ENCODE assay signal across 11 mouse cellular contexts in the genomic region with DNA sequence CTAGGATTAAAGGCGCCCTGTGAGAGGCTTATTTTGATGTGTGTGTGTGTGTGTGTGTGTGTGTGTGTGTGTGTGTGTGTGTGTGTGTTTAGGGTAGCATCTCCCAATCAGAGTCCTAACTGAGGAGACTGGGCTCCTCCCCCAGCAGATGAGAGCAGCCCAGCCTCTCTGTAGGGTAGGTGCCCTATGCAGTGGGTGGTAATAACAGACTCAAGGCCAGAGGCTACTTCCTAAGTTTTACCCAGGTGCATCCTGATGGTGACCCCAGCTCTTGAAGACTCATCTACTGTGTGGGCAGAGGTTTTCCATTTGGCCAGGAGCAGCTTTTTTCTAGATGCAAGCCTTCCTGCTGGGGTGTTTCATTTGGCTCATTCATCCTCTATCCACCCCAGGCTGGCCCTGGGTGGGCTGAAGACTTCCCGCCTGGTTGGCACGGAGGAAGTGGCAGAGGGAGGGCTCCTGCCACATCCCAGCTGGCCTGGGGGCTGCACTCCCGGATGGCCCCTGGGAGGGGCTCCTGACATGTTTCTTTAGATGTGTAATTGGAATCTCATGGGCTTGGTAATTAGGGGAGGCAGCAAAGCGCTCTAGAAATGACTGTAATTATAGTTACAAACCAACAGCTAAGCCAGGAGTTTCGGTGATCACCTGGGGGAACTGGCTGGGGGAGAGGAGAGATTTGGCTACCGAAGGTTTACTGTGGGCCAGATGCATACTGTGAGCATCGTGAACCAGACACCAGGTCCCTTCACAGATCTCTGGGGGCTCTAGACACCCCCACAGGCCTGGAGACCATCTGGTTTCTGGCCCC. TPM values are rescaled to one million over a fixed set of nuclear protein-coding genes. Genes with fewer than 3 reads are reported as not detected.
A peak's percentile ranks its signal among the peaks of the same experiment; 100 is the strongest.
DNase-seq lines count a peak whose midpoint lies in the region; ATAC-seq and TF ChIP-seq lines count a peak whose summit lies in the region.
"Had no signal": no experiment of that assay in that cellular context is flagged by ENCODE, and none has a peak within 500 bp of the region (broad histone marks: within the 10 kb centered on the region; RNA-seq: fewer than 3 reads in every experiment).

No protein-coding gene starts in this region.

- no peak overlapping the region for H3K27ac ChIP-seq in intestine, embryonic 16.5 days (ENCODE audit: low read length)
- H3K27ac ChIP-seq in intestine, postnatal 0 days (ENCODE audit: low read depth, low read length), result no peak overlapping the region
- no peak overlapping the region for H3K27ac ChIP-seq in thymus, adult 2 months (ENCODE audit: control insufficient read depth, insufficient read depth, low read length)
- no peak overlapping the region for H3K27ac ChIP-seq in forebrain, embryonic 16.5 days (ENCODE audit: low read length)
- H3K27ac ChIP-seq: heart, embryonic 15.5 days; kidney, embryonic 15.5 days; liver, embryonic 12.5 days had no signal

- H3K4me3 ChIP-seq in intestine, embryonic 16.5 days (ENCODE audit: low read length), result no peak overlapping the region
- H3K4me3 ChIP-seq in intestine, postnatal 0 days (ENCODE audit: low read depth, low read length), result no peak overlapping the region
- no peak overlapping the region for H3K4me3 ChIP-seq in thymus, adult 2 months (ENCODE audit: control insufficient read depth, insufficient read depth, low read length)
- H3K4me3 ChIP-seq in forebrain, embryonic 16.5 days (replicated peaks; ENCODE audit: low read length), result no peak overlapping the region
- H3K4me3 ChIP-seq: heart, embryonic 15.5 days; kidney, embryonic 15.5 days; liver, embryonic 12.5 days had no signal

- no peak overlapping the region for H3K4me2 ChIP-seq in intestine, embryonic 16.5 days (ENCODE audit: low read depth, low read length)
- no peak overlapping the region for H3K4me2 ChIP-seq in intestine, postnatal 0 days (replicated peaks; ENCODE audit: low read depth)
- no peak overlapping the region for H3K4me2 ChIP-seq in forebrain, embryonic 16.5 days (ENCODE audit: low read length)
- H3K4me2 ChIP-seq: heart, embryonic 15.5 days; kidney, embryonic 15.5 days; liver, embryonic 12.5 days had no signal

- no peak for TF ChIP-seq POLR2A in thymus, adult 2 months (IDR thresholded peaks at IDR 0.05; ENCODE audit: control insufficient read depth, extremely low read depth, insufficient read depth, low read length, poor library complexity)

- peaks cover 2% of the 10 kb centered on the region; the same call in 1 of the 2 replicates for H3K27me3 ChIP-seq in intestine, embryonic 16.5 days (replicated peaks; ENCODE audit: control insufficient read depth, insufficient read depth, low read length)
- H3K27me3 ChIP-seq in intestine, postnatal 0 days (replicated peaks; ENCODE audit: control insufficient read depth, insufficient read depth, low read length), result peaks cover 16% of the 10 kb centered on the region
- no peaks in the 10 kb centered on the region for H3K27me3 ChIP-seq in thymus, adult 2 months (ENCODE audit: control insufficient read depth, insufficient read depth, low read length)
- no peaks in the 10 kb centered on the region for H3K27me3 ChIP-seq in forebrain, embryonic 16.5 days (replicated peaks; ENCODE audit: control insufficient read depth, insufficient read depth, low read length)

- peak; percentile 21 for DNase-seq in thymus, adult 2 months
- no peak for DNase-seq in thymus, postnatal 0 days (ENCODE audit: low spot score)
- DNase-seq in T-cell, adult 2 months (ENCODE audit: low spot score), result no peak
- DNase-seq in heart, adult 11 months, result no peak
- DNase-seq: cerebellum, adult 11-12 months had no signal

- 50% methylated on average over 8 of the region's 8 CpGs for WGBS in intestine, embryonic 16.5 days
- 67% methylated on average over 8 of the region's 8 CpGs for WGBS in intestine, postnatal 0 days
- 35% methylated on average over 8 of the region's 8 CpGs for WGBS in thymus, adult 2 months
- WGBS in forebrain, embryonic 16.5 days, result 29% methylated on average over 8 of the region's 8 CpGs

- peaks cover 5% of the 10 kb centered on the region; the same call in 1 of the 2 replicates for H3K4me1 ChIP-seq in intestine, embryonic 16.5 days (ENCODE audit: control insufficient read depth, insufficient read depth, low read length)
- no peaks in the 10 kb centered on the region for H3K4me1 ChIP-seq in intestine, postnatal 0 days (replicated peaks; ENCODE audit: control insufficient read depth, insufficient read depth, low read length)
- peaks cover 70% of the 10 kb centered on the region for H3K4me1 ChIP-seq in thymus, adult 2 months (replicated peaks; ENCODE audit: control insufficient read depth, insufficient read depth, low read length)
- peaks cover 18% of the 10 kb centered on the region for H3K4me1 ChIP-seq in forebrain, embryonic 16.5 days (replicated peaks; ENCODE audit: control insufficient read depth, insufficient read depth, low read length)

- H3K36me3 ChIP-seq in intestine, embryonic 16.5 days (ENCODE audit: control insufficient read depth, insufficient read depth, low read length), result no peaks in the 10 kb centered on the region
- no peaks in the 10 kb centered on the region for H3K36me3 ChIP-seq in intestine, postnatal 0 days (ENCODE audit: control insufficient read depth, insufficient read depth)
- H3K36me3 ChIP-seq in thymus, adult 2 months (ENCODE audit: control insufficient read depth, insufficient read depth, low read length), result no peaks in the 10 kb centered on the region
- no peaks in the 10 kb centered on the region for H3K36me3 ChIP-seq in forebrain, embryonic 16.5 days (ENCODE audit: control insufficient read depth, insufficient read depth)
- H3K36me3 ChIP-seq: heart, embryonic 15.5 days; kidney, embryonic 15.5 days; liver, embryonic 12.5 days had no signal

- no peaks in the 10 kb centered on the region for H3K9me3 ChIP-seq in intestine, embryonic 16.5 days (ENCODE audit: control insufficient read depth, low read length)
- H3K9me3 ChIP-seq in intestine, postnatal 0 days (ENCODE audit: control insufficient read depth), result no peaks in the 10 kb centered on the region
- H3K9me3 ChIP-seq in forebrain, embryonic 16.5 days (ENCODE audit: control insufficient read depth, low read length), result no peaks in the 10 kb centered on the region
- H3K9me3 ChIP-seq: heart, embryonic 15.5 days; kidney, embryonic 15.5 days; liver, embryonic 12.5 days had no signal

- no peak for ATAC-seq in intestine, embryonic 16.5 days
- ATAC-seq in intestine, postnatal 0 days, result no peak
- peak; percentile 64 for ATAC-seq in forebrain, embryonic 16.5 days
- ATAC-seq: liver, embryonic 12.5 days had no signal

- TF ChIP-seq CTCF in intestine, postnatal 0 days (IDR thresholded peaks at IDR 0.05; ENCODE audit: low read depth), result no peak
- no peak for TF ChIP-seq CTCF in thymus, adult 2 months (IDR thresholded peaks at IDR 0.05; ENCODE audit: borderline replicate concordance, control insufficient read depth, extremely low read depth, insufficient read depth, low read length, poor library complexity)

- 0 out of 2 replicates have a peak overlapping the region, but pooled peaks have one; percentile 10 for H3K9ac ChIP-seq in intestine, embryonic 16.5 days (ENCODE audit: low read depth, low read length)
- no peak overlapping the region for H3K9ac ChIP-seq in intestine, postnatal 0 days (ENCODE audit: low read depth, low read length)
- H3K9ac ChIP-seq in forebrain, embryonic 16.5 days (replicated peaks; ENCODE audit: low read depth, low read length), result no peak overlapping the region
- H3K9ac ChIP-seq: heart, embryonic 15.5 days; kidney, embryonic 15.5 days; liver, embryonic 12.5 days had no signal

RNA-seq across cellular contexts. Expression of a gene that starts 13.2 kb away (rescaled TPM):
- polyA plus RNA-seq in intestine, embryonic 16.5 days (2015; fragmentation: Nextera tagmentation; extraction: Ambion mirVana), result 6.4 and 22.4 TPM in 2 replicates
- polyA plus RNA-seq in intestine, postnatal 0 days (2015; fragmentation: Nextera tagmentation; extraction: Ambion mirVana), result 4.4 and 7.8 TPM in 2 replicates
- polyA plus RNA-seq in thymus, adult 2 months (2012; rRNA removed), result 0.84 and 1.3 TPM in 2 replicates
- polyA plus RNA-seq in thymus, postnatal 0 days (2015; fragmentation: Nextera tagmentation; extraction: Ambion mirVana), result 2.2 and 2.7 TPM in 2 replicates
- 0.30 and 0.66 TPM in 2 replicates for polyA plus RNA-seq in forebrain, embryonic 16.5 days (2015; fragmentation: Nextera tagmentation; extraction: Ambion mirVana)

RNA-seq across cellular contexts. Expression of a gene that starts 53.1 kb away (rescaled TPM):
- polyA plus RNA-seq in intestine, embryonic 16.5 days (2015; fragmentation: Nextera tagmentation; extraction: Ambion mirVana), result 0.54 and 0.72 TPM in 2 replicates
- 6.9 and 7.1 TPM in 2 replicates for polyA plus RNA-seq in intestine, postnatal 0 days (2015; fragmentation: Nextera tagmentation; extraction: Ambion mirVana)
- 81.6 and 85.6 TPM in 2 replicates for polyA plus RNA-seq in thymus, adult 2 months (2012; rRNA removed)
- polyA plus RNA-seq in thymus, postnatal 0 days (2015; fragmentation: Nextera tagmentation; extraction: Ambion mirVana), result 3.4 and 4.0 TPM in 2 replicates
- polyA plus RNA-seq in forebrain, embryonic 16.5 days (2015; fragmentation: Nextera tagmentation; extraction: Ambion mirVana), result 2.5 and 2.6 TPM in 2 replicates
- polyA plus RNA-seq: liver, embryonic 12.5 days had no signal

Comparison
In these comparisons a context has a peak if more than half of its experiments do, and no peak if none do; other contexts are left out.
1. RNA of a gene that starts 53.1 kb away (polyA plus RNA-seq): 81.6 to 85.6 TPM in thymus, adult 2 months; 6.9 to 7.1 TPM in intestine, postnatal 0 days, 3.4 to 4.0 TPM in thymus, postnatal 0 days, 2.5 to 2.6 TPM in forebrain, embryonic 16.5 days and 0.54 to 0.72 TPM in intestine, embryonic 16.5 days; every median in the first group is over 10 times any median in the second.